Mouse (Mus musculus): ENCODE measurements around the gene Chrnd. TPM values are rescaled to one million over a fixed set of nuclear protein-coding genes. Genes with fewer than 3 reads are reported as not detected.

Chrnd gene
- polyA plus RNA-seq (2012; rRNA removed), result not detected in 2 replicates

GRCm38 (mm10) chr1:87190429-87190828 lies at the start of gene Chrnd:
Chrnd (plus strand) TSS chr1:87190607.

GRCm38 (mm10) chr1:87156199-87156587 lies 34.2 kb upstream of the Chrnd start, which contains the start of gene Ecel1:
Ecel1 (minus strand) TSS chr1:87156521.

GRCm38 (mm10) chr1:87183013-87183412 lies 7.4 kb upstream of the Chrnd start, which contains the start of gene Prss56:
Prss56 (plus strand) TSS chr1:87183313.

GRCm38 (mm10) chr1:87204465-87204864 lies 14.1 kb downstream of the Chrnd start, which contains the start of gene Chrng:
Chrng (plus strand) TSS chr1:87204657.

GRCm38 (mm10) chr1:87213735-87214704 lies 23.6 kb downstream of the Chrnd start, which contains the start of gene Eif4e2:
Eif4e2 (plus strand) TSS chr1:87213914.

Other genes with a start within 250 kb of the Chrnd start
- gene Alppl2, start 100.7 kb upstream of the Chrnd start, polyA plus RNA-seq (2012; rRNA removed), result 0.16 TPM in 1 of 2 replicates, not detected in the other
- gene Alpi, start 89.0 kb upstream of the Chrnd start, polyA plus RNA-seq (2012; rRNA removed), result 30.6 and 40.2 TPM in 2 replicates
- gene Akp3, start 65.6 kb upstream of the Chrnd start, polyA plus RNA-seq (2012; rRNA removed), result 0.10 TPM in 1 of 2 replicates, not detected in the other
- gene Ecel1, start 34.1 kb upstream of the Chrnd start, polyA plus RNA-seq (2012; rRNA removed), result 0.12 and 0.15 TPM in 2 replicates
- not detected in 2 replicates for gene Prss56, start 7.3 kb upstream of the Chrnd start, polyA plus RNA-seq (2012; rRNA removed)
- gene Chrng, start 14.1 kb downstream of the Chrnd start, polyA plus RNA-seq (2012; rRNA removed), result not detected in 2 replicates
- gene Eif4e2, start 23.3 kb downstream of the Chrnd start, polyA plus RNA-seq (2012; rRNA removed), result 28.4 and 34.6 TPM in 2 replicates
- 2.9 and 3.3 TPM in 2 replicates for gene Efhd1, start 73.8 kb downstream of the Chrnd start, polyA plus RNA-seq (2012; rRNA removed)
- gene Gigyf2, start 136.4 kb downstream of the Chrnd start, polyA plus RNA-seq (2012; rRNA removed), result 24.0 and 24.7 TPM in 2 replicates
- not detected in 2 replicates for gene Kcnj13, start 204.1 kb downstream of the Chrnd start, polyA plus RNA-seq (2012; rRNA removed)

Measured in colon, adult 2 months (tissue).